Mouse (Mus musculus): ENCODE data around the gene Sergef. TPM values are rescaled to one million over a fixed set of nuclear protein-coding genes. Genes with fewer than 3 reads are reported as not detected.

Gene Sergef
- polyA plus RNA-seq, 1 experiment: 9.9 TPM

DNA sequence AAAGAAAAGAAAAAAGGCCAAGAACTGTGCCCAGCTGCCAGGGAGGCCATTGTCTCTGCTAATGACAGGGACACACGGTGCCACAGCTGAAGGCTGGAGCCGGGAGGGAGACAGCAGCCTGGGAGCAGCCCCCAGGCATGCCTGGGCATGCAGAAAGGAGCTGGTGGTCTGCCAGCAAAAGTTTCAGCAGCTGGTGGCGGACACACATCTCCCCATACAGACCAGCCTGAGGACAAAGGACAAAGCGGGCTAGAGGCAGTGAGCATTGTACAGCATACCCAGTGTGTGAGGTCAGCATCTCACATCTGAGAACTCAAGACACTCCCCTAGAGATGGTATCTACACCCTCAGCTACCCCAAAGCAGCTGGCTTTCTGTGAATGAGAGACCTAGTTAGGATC, 37.5 kb downstream of the Sergef start:
- Histone ChIP-seq H3K27me3 (ENCODE audit: control insufficient read depth, insufficient read depth, low read length) (no peaks in the 10 kb centered on the region), H3K36me3 (ENCODE audit: control insufficient read depth, insufficient read depth, low read length) (no peaks in the 10 kb centered on the region), H3K27ac (ENCODE audit: control insufficient read depth, insufficient read depth, low read length) (no peak overlapping the region), H3K4me3 (ENCODE audit: control insufficient read depth, insufficient read depth, low read length) (no peak overlapping the region), H3K4me1 (replicated peaks; ENCODE audit: control insufficient read depth, insufficient read depth, low read length) (peaks cover 28% of the 10 kb centered on the region)
- no peak for DNase-seq
- 72% methylated on average over 4 of the region's 4 CpGs for WGBS
- no peak for TF ChIP-seq CTCF (IDR thresholded peaks at IDR 0.05; ENCODE audit: borderline replicate concordance, control insufficient read depth, extremely low read depth, insufficient read depth, low read length, poor library complexity)
- TF ChIP-seq POLR2A (IDR thresholded peaks at IDR 0.05; ENCODE audit: control insufficient read depth, extremely low read depth, insufficient read depth, low read length, poor library complexity): no peak

- Histone ChIP-seq H3K27ac (ENCODE audit: control insufficient read depth, insufficient read depth, low read length) (no peak overlapping the region), H3K36me3 (ENCODE audit: control insufficient read depth, insufficient read depth, low read length) (no peaks in the 10 kb centered on the region), H3K27me3 (ENCODE audit: control insufficient read depth, insufficient read depth, low read length) (no peaks in the 10 kb centered on the region), H3K4me1 (replicated peaks; ENCODE audit: control insufficient read depth, insufficient read depth, low read length) (peaks cover 23% of the 10 kb centered on the region), H3K4me3 (ENCODE audit: control insufficient read depth, insufficient read depth, low read length) (no peak overlapping the region)
- WGBS: 69% methylated on average over 5 of the region's 5 CpGs
- TF ChIP-seq POLR2A (IDR thresholded peaks at IDR 0.05; ENCODE audit: control insufficient read depth, extremely low read depth, insufficient read depth, low read length, poor library complexity) (no peak), CTCF (IDR thresholded peaks at IDR 0.05; ENCODE audit: borderline replicate concordance, control insufficient read depth, extremely low read depth, insufficient read depth, low read length, poor library complexity) (no peak)
- DNase-seq: peak; percentile 27
These were observed 38.5 kb downstream of the Sergef start for GRCm38 (mm10) chr7:46601097-46601496.

DNA sequence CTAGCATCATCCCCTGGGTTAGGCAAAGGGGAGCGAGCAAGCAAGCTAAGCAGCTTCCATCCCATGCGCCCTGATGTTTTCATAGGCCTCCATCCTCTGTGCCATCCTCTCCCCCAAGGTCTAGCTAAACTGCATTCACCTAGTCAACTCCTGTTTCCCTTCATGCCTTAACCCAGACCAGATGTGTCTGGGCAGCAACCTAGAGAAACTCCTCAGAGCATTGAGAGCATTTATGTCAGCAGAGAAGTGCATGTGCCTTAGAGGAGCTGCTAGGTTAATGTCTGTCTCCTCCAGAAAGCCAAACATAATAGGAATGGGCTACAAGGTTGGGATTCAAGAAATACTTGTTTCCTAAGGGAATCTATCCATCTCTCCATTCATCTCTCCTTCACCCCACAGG, 42.6 kb downstream of the Sergef start:
- H3K4me1 ChIP-seq (replicated peaks; ENCODE audit: control insufficient read depth, insufficient read depth, low read length): peaks cover 13% of the 10 kb centered on the region
- no peak overlapping the region for H3K4me3 ChIP-seq (ENCODE audit: control insufficient read depth, insufficient read depth, low read length)
- TF ChIP-seq CTCF (IDR thresholded peaks at IDR 0.05; ENCODE audit: borderline replicate concordance, control insufficient read depth, extremely low read depth, insufficient read depth, low read length, poor library complexity) (no peak), POLR2A (IDR thresholded peaks at IDR 0.05; ENCODE audit: control insufficient read depth, extremely low read depth, insufficient read depth, low read length, poor library complexity) (no peak)
- no peak for DNase-seq
- no peak overlapping the region for H3K27ac ChIP-seq (ENCODE audit: control insufficient read depth, insufficient read depth, low read length)
- 98% methylated on average over 2 of the region's 2 CpGs for WGBS
- H3K27me3 ChIP-seq (ENCODE audit: control insufficient read depth, insufficient read depth, low read length): no peaks in the 10 kb centered on the region
- no peaks in the 10 kb centered on the region for H3K36me3 ChIP-seq (ENCODE audit: control insufficient read depth, insufficient read depth, low read length)

- WGBS: 99% methylated on average over 7 of the region's 7 CpGs
- no peaks in the 10 kb centered on the region for H3K27me3 ChIP-seq (ENCODE audit: control insufficient read depth, insufficient read depth, low read length)
- no peak for TF ChIP-seq CTCF (IDR thresholded peaks at IDR 0.05; ENCODE audit: borderline replicate concordance, control insufficient read depth, extremely low read depth, insufficient read depth, low read length, poor library complexity)
- TF ChIP-seq POLR2A (IDR thresholded peaks at IDR 0.05; ENCODE audit: control insufficient read depth, extremely low read depth, insufficient read depth, low read length, poor library complexity): no peak
These were observed 48.1 kb downstream of the Sergef start for GRCm38 (mm10) chr7:46591546-46591945.

GRCm38 (mm10) chr7:46589181-46589580, 50.4 kb downstream of the Sergef start:
- no peak for DNase-seq
- TF ChIP-seq POLR2A (IDR thresholded peaks at IDR 0.05; ENCODE audit: control insufficient read depth, extremely low read depth, insufficient read depth, low read length, poor library complexity): no peak
- TF ChIP-seq CTCF (IDR thresholded peaks at IDR 0.05; ENCODE audit: borderline replicate concordance, control insufficient read depth, extremely low read depth, insufficient read depth, low read length, poor library complexity): no peak
- H3K27ac ChIP-seq (ENCODE audit: control insufficient read depth, insufficient read depth, low read length): no peak overlapping the region
- no peak overlapping the region for H3K4me3 ChIP-seq (ENCODE audit: control insufficient read depth, insufficient read depth, low read length)
- no peaks in the 10 kb centered on the region for H3K36me3 ChIP-seq (ENCODE audit: control insufficient read depth, insufficient read depth, low read length)
- H3K4me1 ChIP-seq (replicated peaks; ENCODE audit: control insufficient read depth, insufficient read depth, low read length): peaks cover 43% of the 10 kb centered on the region
- 94% methylated on average over 12 of the region's 12 CpGs for WGBS
- no peaks in the 10 kb centered on the region for H3K27me3 ChIP-seq (ENCODE audit: control insufficient read depth, insufficient read depth, low read length)

More at GRCm38 (mm10) chr7:46591546-46591945, 48.1 kb downstream of the Sergef start:
- Histone ChIP-seq H3K27ac (ENCODE audit: control insufficient read depth, insufficient read depth, low read length) (no peak overlapping the region), H3K4me3 (ENCODE audit: control insufficient read depth, insufficient read depth, low read length) (no peak overlapping the region), H3K4me1 (replicated peaks; ENCODE audit: control insufficient read depth, insufficient read depth, low read length) (peaks cover 25% of the 10 kb centered on the region), H3K36me3 (ENCODE audit: control insufficient read depth, insufficient read depth, low read length) (no peaks in the 10 kb centered on the region)
- no peak for DNase-seq

- Histone ChIP-seq H3K36me3 (ENCODE audit: control insufficient read depth, insufficient read depth, low read length) (no peaks in the 10 kb centered on the region), H3K27ac (ENCODE audit: control insufficient read depth, insufficient read depth, low read length) (no peak overlapping the region), H3K4me1 (replicated peaks; ENCODE audit: control insufficient read depth, insufficient read depth, low read length) (peaks cover 48% of the 10 kb centered on the region), H3K4me3 (ENCODE audit: control insufficient read depth, insufficient read depth, low read length) (no peak overlapping the region), H3K27me3 (ENCODE audit: control insufficient read depth, insufficient read depth, low read length) (no peaks in the 10 kb centered on the region)
- 22% methylated on average over 7 of the region's 7 CpGs for WGBS
- TF ChIP-seq CTCF (IDR thresholded peaks at IDR 0.05; ENCODE audit: borderline replicate concordance, control insufficient read depth, extremely low read depth, insufficient read depth, low read length, poor library complexity): 0 out of 2 replicates have a peak, but pooled peaks have one; percentile 19
- TF ChIP-seq POLR2A (IDR thresholded peaks at IDR 0.05; ENCODE audit: control insufficient read depth, extremely low read depth, insufficient read depth, low read length, poor library complexity): no peak
- DNase-seq: no peak
These were observed 51.6 kb downstream of the Sergef start for GRCm38 (mm10) chr7:46588005-46588404.

DNA sequence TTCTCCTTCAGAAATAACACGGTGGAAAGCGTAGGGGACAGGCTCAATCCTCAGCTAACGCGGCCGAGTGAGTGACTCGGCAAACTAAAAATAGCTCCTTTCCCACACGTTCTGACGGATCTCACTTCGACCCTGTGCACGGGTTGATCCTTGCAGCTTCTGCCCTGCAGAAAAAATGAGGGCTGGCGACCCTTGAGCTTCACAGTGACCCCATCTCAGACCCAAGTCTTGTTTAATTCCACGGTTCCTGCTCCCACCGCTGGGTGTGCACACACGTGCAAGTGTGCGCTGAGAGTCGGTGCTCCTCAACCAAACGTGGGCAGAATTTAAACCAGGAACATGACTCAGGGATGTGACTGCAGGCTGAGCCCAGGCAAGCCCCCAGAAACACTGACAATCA, 52.1 kb downstream of the Sergef start:
- Histone ChIP-seq H3K4me1 (replicated peaks; ENCODE audit: control insufficient read depth, insufficient read depth, low read length) (peaks cover 52% of the 10 kb centered on the region), H3K27ac (ENCODE audit: control insufficient read depth, insufficient read depth, low read length) (no peak overlapping the region), H3K4me3 (ENCODE audit: control insufficient read depth, insufficient read depth, low read length) (no peak overlapping the region), H3K36me3 (ENCODE audit: control insufficient read depth, insufficient read depth, low read length) (no peaks in the 10 kb centered on the region), H3K27me3 (ENCODE audit: control insufficient read depth, insufficient read depth, low read length) (no peaks in the 10 kb centered on the region)
- TF ChIP-seq CTCF (IDR thresholded peaks at IDR 0.05; ENCODE audit: borderline replicate concordance, control insufficient read depth, extremely low read depth, insufficient read depth, low read length, poor library complexity) (0 out of 2 replicates have a peak, but pooled peaks have one; percentile 11), POLR2A (IDR thresholded peaks at IDR 0.05; ENCODE audit: control insufficient read depth, extremely low read depth, insufficient read depth, low read length, poor library complexity) (no peak)
- DNase-seq: peak; percentile 14
- WGBS: 18% methylated on average over 17 of the region's 17 CpGs

Measured in thymus, adult 2 months (tissue).